Mouse (Mus musculus): ENCODE results near the gene Slc25a1. TPM values are rescaled to one million over a fixed set of nuclear protein-coding genes. Genes with fewer than 3 reads are reported as not detected.

Gene Slc25a1
- polyA plus RNA-seq, 1 experiment from 2014 or later = 63.5 TPM

- no peak overlapping the region for H3K4me2 ChIP-seq (ENCODE audit: low read depth, low read length)
- H3K36me3 ChIP-seq (ENCODE audit: control insufficient read depth, insufficient read depth) = no peaks in the 10 kb centered on the region
- H3K27me3 ChIP-seq (ENCODE audit: control insufficient read depth, insufficient read depth, low read depth, low read length) = no peaks in the 10 kb centered on the region
- H3K27ac ChIP-seq (ENCODE audit: low read length) = no peak overlapping the region
- no peak overlapping the region for H3K4me3 ChIP-seq (ENCODE audit: low read depth, low read length)
- no peaks in the 10 kb centered on the region; the same call in none of the 2 replicates for H3K4me1 ChIP-seq (ENCODE audit: control insufficient read depth, low read depth, low read length)
- H3K9ac ChIP-seq (ENCODE audit: low read depth, low read length) = no peak overlapping the region
- H3K9me3 ChIP-seq (replicated peaks; ENCODE audit: control insufficient read depth, low read length) = no peaks in the 10 kb centered on the region
- ATAC-seq (ENCODE audit: low read depth) = no peak
- WGBS (ENCODE audit: insufficient replicate concordance) = 83% methylated on average over 4 of the region's 4 CpGs
Observed at GRCm38 (mm10) chr16:17879571-17879970, 48.4 kb downstream of the Slc25a1 start.

- Histone ChIP-seq H3K36me3 (ENCODE audit: control insufficient read depth, insufficient read depth) (peaks cover 6% of the 10 kb centered on the region), H3K9ac (ENCODE audit: low read depth, low read length) (no peak overlapping the region), H3K27ac (ENCODE audit: low read length) (no peak overlapping the region), H3K27me3 (ENCODE audit: control insufficient read depth, insufficient read depth, low read depth, low read length) (no peaks in the 10 kb centered on the region), H3K4me3 (ENCODE audit: low read depth, low read length) (no peak overlapping the region), H3K9me3 (replicated peaks; ENCODE audit: control insufficient read depth, low read length) (no peaks in the 10 kb centered on the region), H3K4me1 (ENCODE audit: control insufficient read depth, low read depth, low read length) (peaks cover 26% of the 10 kb centered on the region), H3K4me2 (ENCODE audit: low read depth, low read length) (no peak overlapping the region)
- no peak for ATAC-seq (ENCODE audit: low read depth)
- WGBS (ENCODE audit: insufficient replicate concordance) = 63% methylated on average over 1 of the region's 1 CpGs
Observed at GRCm38 (mm10) chr16:17876096-17876495, 51.9 kb downstream of the Slc25a1 start.

Other genes starting within 250 kb of the Slc25a1 start
- 16.0 and 19.2 TPM in 2 replicates for gene Med15, start 195.3 kb downstream of the Slc25a1 start, polyA plus RNA-seq (2015; fragmentation: Nextera tagmentation; extraction: Ambion mirVana)
- gene Klhl22, start 168.6 kb downstream of the Slc25a1 start, polyA plus RNA-seq (2015; fragmentation: Nextera tagmentation; extraction: Ambion mirVana) = 11.2 and 12.8 TPM in 2 replicates
- 0.67 TPM in 2 replicates for gene Scarf2, start 130.9 kb downstream of the Slc25a1 start, polyA plus RNA-seq (2015; fragmentation: Nextera tagmentation; extraction: Ambion mirVana)
- not detected in 2 replicates for gene B830017H08Rik, start 95.1 kb downstream of the Slc25a1 start, polyA plus RNA-seq (2015; fragmentation: Nextera tagmentation; extraction: Ambion mirVana)
- gene Car15, start 89.9 kb downstream of the Slc25a1 start, polyA plus RNA-seq (2015; fragmentation: Nextera tagmentation; extraction: Ambion mirVana) = 0.58 and 0.88 TPM in 2 replicates
- 0.09 TPM in 1 of 2 replicates, not detected in the other for gene Gm20518, start 36.5 kb downstream of the Slc25a1 start, polyA plus RNA-seq (2015; fragmentation: Nextera tagmentation; extraction: Ambion mirVana)
- not detected in 2 replicates for gene Tssk1, start 34.0 kb downstream of the Slc25a1 start, polyA plus RNA-seq (2015; fragmentation: Nextera tagmentation; extraction: Ambion mirVana)
- 19.8 and 21.3 TPM in 2 replicates for gene Dgcr2, start 29.7 kb downstream of the Slc25a1 start, polyA plus RNA-seq (2015; fragmentation: Nextera tagmentation; extraction: Ambion mirVana)
- not detected in 2 replicates for gene Tssk2, start 29.6 kb downstream of the Slc25a1 start, polyA plus RNA-seq (2015; fragmentation: Nextera tagmentation; extraction: Ambion mirVana)
- 9.1 and 9.4 TPM in 2 replicates for gene Ess2, start 16.9 kb downstream of the Slc25a1 start, polyA plus RNA-seq (2015; fragmentation: Nextera tagmentation; extraction: Ambion mirVana)
- gene Gsc2, start 13.2 kb downstream of the Slc25a1 start, polyA plus RNA-seq (2015; fragmentation: Nextera tagmentation; extraction: Ambion mirVana) = not detected in 2 replicates
- 2.3 and 2.5 TPM in 2 replicates for gene Vpreb2, start 52.2 kb upstream of the Slc25a1 start, polyA plus RNA-seq (2015; fragmentation: Nextera tagmentation; extraction: Ambion mirVana)
- 17.1 and 18.1 TPM in 2 replicates for gene Dgcr6, start 124.6 kb upstream of the Slc25a1 start, polyA plus RNA-seq (2015; fragmentation: Nextera tagmentation; extraction: Ambion mirVana)
- 2.2 and 2.3 TPM in 2 replicates for gene Prodh, start 162.0 kb upstream of the Slc25a1 start, polyA plus RNA-seq (2015; fragmentation: Nextera tagmentation; extraction: Ambion mirVana)
- gene Rtn4r, start 199.4 kb upstream of the Slc25a1 start, polyA plus RNA-seq (2015; fragmentation: Nextera tagmentation; extraction: Ambion mirVana) = 0.11 and 0.15 TPM in 2 replicates